Mouse (Mus musculus): ENCODE results near the gene Hs2st1. TPM values are rescaled to one million over a fixed set of nuclear protein-coding genes. Genes with fewer than 3 reads are reported as not detected.

Hs2st1 gene
- polyA plus RNA-seq, 1 experiment from 2014 or later: 1.6 TPM

Other genes starting within 250 kb of the Hs2st1 start
- gene Selenof, start 123 bp upstream of the Hs2st1 start, polyA plus RNA-seq (2015; fragmentation: Nextera tagmentation; extraction: Ambion mirVana): 272 and 287 TPM in 2 replicates
- gene Sh3glb1, start 150.2 kb upstream of the Hs2st1 start, polyA plus RNA-seq (2015; fragmentation: Nextera tagmentation; extraction: Ambion mirVana): 78.8 and 83.3 TPM in 2 replicates
- 4.5 and 4.9 TPM in 2 replicates for gene Clca3a1, start 190.8 kb upstream of the Hs2st1 start, polyA plus RNA-seq (2015; fragmentation: Nextera tagmentation; extraction: Ambion mirVana)
- not detected in 2 replicates for gene Clca3a2, start 249.3 kb upstream of the Hs2st1 start, polyA plus RNA-seq (2015; fragmentation: Nextera tagmentation; extraction: Ambion mirVana)

Measured in liver, embryonic 16.5 days (tissue).